Mouse (Mus musculus): Measurements from ENCODE around the gene Slc9c1.

- no peak for TF ChIP-seq POLR2A (IDR thresholded peaks at IDR 0.05; ENCODE audit: insufficient read length, low read depth)
- no peak for TF ChIP-seq CEBPB (IDR thresholded peaks at IDR 0.05; ENCODE audit: insufficient read depth, poor library complexity, severe bottlenecking)
- no peak for TF ChIP-seq TCF3 (IDR thresholded peaks at IDR 0.05; ENCODE audit: insufficient read length, low read depth)
- no peak for TF ChIP-seq USF1 (IDR thresholded peaks at IDR 0.05; ENCODE audit: low read depth)
- no peak for TF ChIP-seq POLR2AphosphoS2 (IDR thresholded peaks at IDR 0.05; ENCODE audit: insufficient read length, low read depth)
- no peak for TF ChIP-seq MAX (IDR thresholded peaks at IDR 0.05; ENCODE audit: low read depth)
- no peak for TF ChIP-seq TCF12 (IDR thresholded peaks at IDR 0.05; ENCODE audit: insufficient read depth, poor library complexity, severe bottlenecking)
- no peak for TF ChIP-seq REST (IDR thresholded peaks at IDR 0.05; ENCODE audit: insufficient read depth, insufficient read length)
Observed at GRCm38 (mm10) chr16:45619751-45620375, 84.8 kb downstream of the Slc9c1 start.
